ENCODE assay signal across 8 mouse cellular contexts in genomic region chr7:143977831-143978682, GRCm38 (mm10). TPM values are rescaled to one million over a fixed set of nuclear protein-coding genes. Genes with fewer than 3 reads are reported as not detected.
DNase-seq lines count a peak whose midpoint lies in the region; ATAC-seq lines count a peak whose summit lies in the region.

No protein-coding gene starts in this region.

- peak; percentile 48 for DNase-seq in ES-CJ7 (ENCODE audit: low read depth, low spot score)
- DNase-seq in kidney, postnatal 14 days: peak; percentile 78
- DNase-seq in mesoderm, embryonic 11.5 days (ENCODE audit: low read depth, low spot score): peak; percentile 12
- peak; percentile 23 for DNase-seq in urinary bladder, postnatal 25 days (ENCODE audit: low spot score)
- no peak for DNase-seq in left cerebral cortex, adult 9 months (ENCODE audit: low spot score in 2 of 2)

- H3K4me1 ChIP-seq in erythroblast, embryonic 14.5 days (ENCODE audit: control insufficient read depth): no peaks in the 10 kb centered on the region
- peaks cover 21% of the 10 kb centered on the region for H3K4me1 ChIP-seq in forebrain, embryonic 12.5 days

- peak overlapping the region; percentile 51 for H3K9ac ChIP-seq in forebrain, embryonic 12.5 days

- no peaks in the 10 kb centered on the region for H3K36me3 ChIP-seq in erythroblast, embryonic 14.5 days (ENCODE audit: control insufficient read depth)
- H3K36me3 ChIP-seq in forebrain, embryonic 12.5 days (replicated peaks): no peaks in the 10 kb centered on the region

- no peaks in the 10 kb centered on the region for H3K9me3 ChIP-seq in erythroblast, embryonic 14.5 days (ENCODE audit: control insufficient read depth, low read length)
- no peaks in the 10 kb centered on the region for H3K9me3 ChIP-seq in forebrain, embryonic 12.5 days

- H3K4me2 ChIP-seq in forebrain, embryonic 12.5 days: peak overlapping the region; percentile 93

- H3K27me3 ChIP-seq in erythroblast, embryonic 14.5 days (ENCODE audit: control insufficient read depth): peaks cover 31% of the 10 kb centered on the region
- H3K27me3 ChIP-seq in forebrain, embryonic 12.5 days: peaks cover 85% of the 10 kb centered on the region

- no peak for ATAC-seq in erythroblast, adult 5-6 weeks (replicated peaks; ENCODE audit: low FRiP score, poor library complexity, severe bottlenecking)
- peak; percentile 53; the same call in 1 of the 2 replicates for ATAC-seq in forebrain, embryonic 12.5 days (ENCODE audit: low FRiP score)

- under 1% methylated on average over 65 of the region's 67 CpGs for WGBS in forebrain, embryonic 12.5 days

- no peak overlapping the region for H3K27ac ChIP-seq in forebrain, embryonic 12.5 days

- H3K4me3 ChIP-seq in erythroblast, embryonic 14.5 days (replicated peaks): peak overlapping the region; percentile 42
- H3K4me3 ChIP-seq in forebrain, embryonic 12.5 days (replicated peaks): peak overlapping the region; percentile 53

RNA-seq across cellular contexts. Expression of gene Shank2, which starts 23.7 kb away (rescaled TPM):
- polyA plus RNA-seq in erythroblast, embryonic 14.5 days (2012): under 0.01 TPM in 1 of 2 replicates, not detected in the other
- not detected in 2 replicates for total RNA-seq in erythroblast, adult 5-6 weeks (2015; ENCODE audit: low replicate concordance)
- total RNA-seq in erythroblast, adult 5-6 weeks (2017; ENCODE audit: low replicate concordance): not detected in 2 replicates
- 2.8 and 3.0 TPM in 2 replicates for polyA plus RNA-seq in forebrain, embryonic 12.5 days (2016; fragmentation: Nextera tagmentation; extraction: Ambion mirVana)

Comparison
In these comparisons a context has a peak if more than half of its experiments do, and no peak if none do; other contexts are left out.
1. DNase-seq: peak in ES-CJ7 (single experiment), kidney, postnatal 14 days (single experiment), mesoderm, embryonic 11.5 days (single experiment) and urinary bladder, postnatal 25 days (single experiment); none in left cerebral cortex, adult 9 months (0 of 2).